ENCODE assay signal across 30 mouse cellular contexts in genomic region chr12:109108911-109109310, GRCm38 (mm10). TPM values are rescaled to one million over a fixed set of nuclear protein-coding genes. Genes with fewer than 3 reads are reported as not detected.
"Had no signal": no experiment of that assay in that cellular context is flagged by ENCODE, and none has a peak within 500 bp of the region (broad histone marks: within the 10 kb centered on the region; RNA-seq: fewer than 3 reads in every experiment).

No protein-coding gene starts in this region.

- H3K4me3 ChIP-seq: embryonic facial prominence, embryonic 10.5 days; embryonic facial prominence, embryonic 12.5 days; embryonic facial prominence, embryonic 13.5 days; embryonic facial prominence, embryonic 15.5 days; erythroblast, embryonic 14.5 days; forebrain, embryonic 10.5 days; forebrain, embryonic 12.5 days; forebrain, embryonic 13.5 days; forebrain, embryonic 15.5 days; gastrocnemius, adult 2 months; heart, adult 2 months had no signal

- H3K9me3 ChIP-seq: embryonic facial prominence, embryonic 10.5 days; embryonic facial prominence, embryonic 12.5 days; embryonic facial prominence, embryonic 15.5 days; forebrain, embryonic 12.5 days; forebrain, embryonic 13.5 days; forebrain, embryonic 15.5 days had no signal

- H3K27me3 ChIP-seq: embryonic facial prominence, embryonic 12.5 days; embryonic facial prominence, embryonic 13.5 days; embryonic facial prominence, embryonic 15.5 days; forebrain, embryonic 13.5 days; forebrain, embryonic 15.5 days had no signal

- H3K36me3 ChIP-seq: embryonic facial prominence, embryonic 10.5 days; embryonic facial prominence, embryonic 12.5 days; embryonic facial prominence, embryonic 13.5 days; embryonic facial prominence, embryonic 15.5 days; forebrain, embryonic 10.5 days; forebrain, embryonic 12.5 days; forebrain, embryonic 15.5 days had no signal

- DNase-seq: cerebellum, adult 2 months; cerebellum, adult 8-10 months; cerebellum, adult 9-10 months; cerebellum, adult 9-11 months; cerebellum, postnatal 10 days; cerebellum, postnatal 14 days; cerebellum, postnatal 25 days; cerebellum, postnatal 36 days; embryo, embryonic 11 days; forebrain, postnatal 0 days; gastrocnemius, adult 2 months; gastrocnemius, postnatal 10 days; gastrocnemius, postnatal 14 days; gastrocnemius, postnatal 25 days; gastrocnemius, postnatal 36 days; heart, adult 18-20 months; heart, adult 2 months had no signal

- ATAC-seq: forebrain, embryonic 13.5 days; forebrain, embryonic 14.5 days; forebrain, embryonic 15.5 days; forebrain, embryonic 16.5 days; forebrain, postnatal 0 days had no signal

- H3K9ac ChIP-seq: embryonic facial prominence, embryonic 12.5 days; embryonic facial prominence, embryonic 13.5 days; embryonic facial prominence, embryonic 15.5 days; forebrain, embryonic 12.5 days; forebrain, embryonic 13.5 days; forebrain, embryonic 15.5 days; forebrain, postnatal 0 days had no signal

- H3K27ac ChIP-seq: embryonic facial prominence, embryonic 10.5 days; embryonic facial prominence, embryonic 12.5 days; embryonic facial prominence, embryonic 13.5 days; embryonic facial prominence, embryonic 15.5 days; forebrain, embryonic 10.5 days; forebrain, embryonic 12.5 days; forebrain, embryonic 13.5 days; forebrain, embryonic 15.5 days; gastrocnemius, adult 2 months; heart, adult 2 months had no signal

- H3K4me2 ChIP-seq: embryonic facial prominence, embryonic 12.5 days; embryonic facial prominence, embryonic 13.5 days; embryonic facial prominence, embryonic 15.5 days; forebrain, embryonic 12.5 days; forebrain, embryonic 13.5 days; forebrain, embryonic 15.5 days had no signal

RNA-seq across cellular contexts. Expression of gene Begain, which starts 40.9 kb away (rescaled TPM):
- total RNA-seq: common myeloid progenitor, adult 5-6 weeks; granulocyte monocyte progenitor cell, adult 5-6 weeks had no signal
- polyA plus RNA-seq: erythroblast, embryonic 14.5 days had no signal
